Mouse (Mus musculus) stomach, embryonic 16.5 days (tissue): Measurements from ENCODE around the gene Ephx3. TPM values are rescaled to one million over a fixed set of nuclear protein-coding genes. Genes with fewer than 3 reads are reported as not detected.

ENCODE experiments used
- ATAC-seq: fragments of 200-750 bp; cut with Nextera tagmentation; 2 replicates; pipeline ENCODE4 v1.8.0; 2017; ENCODE audit warnings: moderate number of reproducible peaks, moderate TSS enrichment; ENCODE audit not compliant: insufficient read depth, low FRiP score
- H3K27ac ChIP-seq: fragments of 300-500 bp; sonication (generic); 2 replicates; pipeline ENCODE4 v1.5.1; 2014; ENCODE audit warnings: low read length
- H3K27me3 ChIP-seq: fragments of 300-500 bp; sonication (generic); 2 replicates; pipeline ENCODE4 v1.6.1; 2014; ENCODE audit warnings: low read length, control low read depth, mixed read lengths; ENCODE audit not compliant: control insufficient read depth, insufficient read depth
- H3K36me3 ChIP-seq: fragments of 300-500 bp; sonication (generic); 2 replicates; pipeline ENCODE4 v1.6.1; 2014; ENCODE audit warnings: low read length; ENCODE audit not compliant: control insufficient read depth, insufficient read depth
- H3K4me1 ChIP-seq: fragments of 300-500 bp; sonication (generic); 2 replicates; pipeline ENCODE4 v1.6.1; 2014; ENCODE audit warnings: low read length, control low read depth, mixed read lengths; ENCODE audit not compliant: control insufficient read depth, insufficient read depth
- H3K4me2 ChIP-seq: fragments of 300-500 bp; sonication (generic); 2 replicates; pipeline ENCODE4 v1.6.1; 2014; ENCODE audit warnings: low read depth, low read length, mixed read lengths
- H3K4me3 ChIP-seq: fragments of 300-500 bp; sonication (generic); replicated peaks from 2 replicates; pipeline ENCODE4 v1.5.1; 2014; ENCODE audit warnings: mild to moderate bottlenecking, low read length
- H3K9ac ChIP-seq: fragments of 300-500 bp; sonication (generic); 2 replicates; pipeline ENCODE4 v1.6.1; 2014; ENCODE audit warnings: low read length
- H3K9me3 ChIP-seq: fragments of 300-500 bp; sonication (generic); replicated peaks from 2 replicates; pipeline ENCODE4 v1.6.1; 2016; ENCODE audit warnings: low read length, control low read depth; ENCODE audit not compliant: control insufficient read depth
- WGBS: fragments of 180-500 bp; shearing (Covaris S2); extraction: QIAGEN DNeasy Blood & Tissue Kit; methylation state at CpG from one replicate; pipeline ENCODE4 v1.1.7; 2014; 5-methylcytosine and 5-hydroxymethylcytosine counted together
- polyA plus RNA-seq: library from polyadenylated mRNA; unstranded; fragments of >200 nt; fragmentation: Nextera tagmentation; extraction: Ambion mirVana; gene quantifications from 2 replicates; pipeline ENCODE4 v1.2.1, GENCODE M21; 2015

Ephx3 gene
- polyA plus RNA-seq, 1 experiment from 2014 or later: 14.4 TPM

DNA sequence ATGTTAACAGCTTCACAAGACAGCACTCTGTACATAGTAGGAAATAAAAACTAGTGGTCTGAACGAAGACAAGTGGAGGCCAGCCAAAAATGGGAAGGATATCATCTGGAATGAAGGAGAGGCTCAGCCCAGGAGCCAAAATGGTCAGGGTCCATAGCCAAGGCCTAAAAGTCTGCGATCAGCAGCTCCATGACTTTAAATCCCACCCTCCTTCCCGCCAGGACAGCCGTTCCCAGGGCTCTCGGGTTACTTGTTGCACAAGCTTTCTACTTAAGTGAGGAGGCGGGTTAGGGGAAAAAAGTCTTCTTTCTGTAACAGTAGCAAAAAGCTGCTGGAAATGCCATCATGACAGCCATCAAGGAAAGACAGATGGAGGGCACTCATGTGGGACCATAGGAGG lies 19.8 kb upstream of the Ephx3 start:
- 51% methylated on average over 6 of the region's 6 CpGs for WGBS
- peak overlapping the region; percentile 83 for H3K27ac ChIP-seq
- peaks cover 16% of the 10 kb centered on the region for H3K36me3 ChIP-seq

DNA sequence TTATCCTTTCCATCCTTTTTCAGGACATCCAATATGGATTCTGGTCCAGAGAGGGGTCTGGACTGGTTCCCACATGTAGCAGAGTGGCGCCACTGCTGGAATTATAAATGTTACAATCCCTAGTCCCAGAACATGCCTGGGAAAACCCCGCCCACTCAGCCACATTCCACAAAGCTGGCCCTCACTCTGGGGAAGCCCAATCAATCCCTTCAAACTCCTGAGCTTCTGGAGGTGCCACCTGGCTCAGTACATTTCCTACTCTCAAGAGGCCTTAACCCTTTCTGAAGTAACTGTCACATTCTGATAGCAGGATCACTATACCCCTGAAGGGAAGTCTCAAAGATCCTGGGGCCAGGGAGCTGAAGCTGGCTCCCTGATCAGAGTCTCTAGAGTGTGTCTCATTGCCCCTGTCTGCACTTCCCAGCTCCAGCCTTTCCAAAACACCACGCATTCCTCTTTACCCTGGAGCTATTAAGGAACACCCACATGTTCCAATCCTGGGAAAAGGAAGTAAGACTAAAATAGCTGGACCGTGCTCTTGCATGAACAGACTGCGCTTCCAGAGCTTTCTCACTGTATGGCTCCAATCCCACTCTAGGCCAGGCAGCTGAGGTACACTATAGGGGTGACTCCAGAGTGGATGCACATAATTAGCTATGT lies 18.4 kb upstream of the Ephx3 start:
- peak; percentile 68; the same call in 1 of the 2 replicates for ATAC-seq
- Histone ChIP-seq H3K27ac (peak overlapping the region; percentile 83), H3K27me3 (no peaks in the 10 kb centered on the region), H3K9me3 (no peaks in the 10 kb centered on the region), H3K4me2 (no peak overlapping the region), H3K9ac (0 out of 2 replicates have a peak overlapping the region, but pooled peaks have one; percentile 14), H3K4me1 (peaks cover 13% of the 10 kb centered on the region), H3K36me3 (peaks cover 11% of the 10 kb centered on the region), H3K4me3 (no peak overlapping the region)
- 52% methylated on average over 5 of the region's 5 CpGs for WGBS

More for the DNA sequence above, 19.8 kb upstream of the Ephx3 start:
- no peaks in the 10 kb centered on the region for H3K9me3 ChIP-seq
- H3K27me3 ChIP-seq: no peaks in the 10 kb centered on the region
- H3K4me3 ChIP-seq: no peak overlapping the region
- H3K4me1 ChIP-seq: peaks cover 13% of the 10 kb centered on the region
- ATAC-seq: peak; percentile 57; the same call in 1 of the 2 replicates
- H3K9ac ChIP-seq: no peak overlapping the region
- no peak overlapping the region for H3K4me2 ChIP-seq

DNA sequence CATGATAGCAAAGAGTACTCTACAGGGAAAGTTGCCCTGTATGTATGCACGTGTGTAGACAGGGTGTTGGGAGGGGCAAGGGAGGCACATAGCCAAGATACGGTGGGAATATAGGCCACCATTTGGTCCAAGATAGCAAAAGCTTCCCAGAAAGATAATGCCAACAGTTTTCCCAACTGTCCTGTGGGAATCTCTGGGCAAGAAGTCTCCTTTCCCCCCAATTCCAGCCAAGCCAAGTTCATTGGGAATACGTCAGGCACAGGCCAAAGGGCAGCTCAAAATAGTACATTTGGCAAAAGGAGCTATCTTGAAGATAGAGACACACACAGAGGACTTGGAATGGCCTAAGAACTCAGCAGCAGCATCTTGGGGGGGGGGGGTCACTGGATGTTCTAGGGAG lies 16.0 kb upstream of the Ephx3 start:
- peaks cover 14% of the 10 kb centered on the region; the same call in 1 of the 2 replicates for H3K36me3 ChIP-seq
- no peak overlapping the region for H3K4me3 ChIP-seq

DNA sequence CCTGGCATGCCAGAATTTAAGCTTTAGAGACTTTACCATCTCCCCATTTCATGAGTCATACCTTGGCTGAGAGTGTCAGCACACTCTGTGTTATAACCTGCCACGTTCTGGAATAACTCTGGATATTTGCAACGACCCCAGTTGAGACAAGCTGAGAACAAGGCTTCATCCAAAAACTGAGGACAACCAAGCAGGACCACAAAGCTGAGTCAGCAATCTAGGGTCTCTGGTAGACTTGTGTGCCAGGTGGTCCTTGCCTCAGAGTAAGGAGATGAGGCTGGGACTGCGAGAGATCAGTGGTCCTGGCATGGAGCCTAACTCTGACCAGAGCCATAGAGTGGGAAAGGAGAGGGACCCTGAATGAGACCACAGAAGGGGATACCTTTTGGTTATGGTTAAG lies 13.6 kb upstream of the Ephx3 start:
- WGBS: 86% methylated on average over 3 of the region's 3 CpGs
- Histone ChIP-seq H3K27me3 (no peaks in the 10 kb centered on the region), H3K4me2 (no peak overlapping the region), H3K36me3 (peaks cover 29% of the 10 kb centered on the region), H3K4me1 (peaks cover 3% of the 10 kb centered on the region; the same call in 1 of the 2 replicates), H3K4me3 (no peak overlapping the region), H3K9ac (no peak overlapping the region), H3K9me3 (no peaks in the 10 kb centered on the region), H3K27ac (no peak overlapping the region)
- ATAC-seq: no peak

More for the DNA sequence above, 16.0 kb upstream of the Ephx3 start:
- peaks cover 13% of the 10 kb centered on the region for H3K4me1 ChIP-seq
- no peaks in the 10 kb centered on the region for H3K9me3 ChIP-seq
- no peak overlapping the region for H3K27ac ChIP-seq
- ATAC-seq: no peak
- H3K27me3 ChIP-seq: no peaks in the 10 kb centered on the region
- H3K4me2 ChIP-seq: no peak overlapping the region
- WGBS: 81% methylated on average over 3 of the region's 3 CpGs
- H3K9ac ChIP-seq: no peak overlapping the region

DNA sequence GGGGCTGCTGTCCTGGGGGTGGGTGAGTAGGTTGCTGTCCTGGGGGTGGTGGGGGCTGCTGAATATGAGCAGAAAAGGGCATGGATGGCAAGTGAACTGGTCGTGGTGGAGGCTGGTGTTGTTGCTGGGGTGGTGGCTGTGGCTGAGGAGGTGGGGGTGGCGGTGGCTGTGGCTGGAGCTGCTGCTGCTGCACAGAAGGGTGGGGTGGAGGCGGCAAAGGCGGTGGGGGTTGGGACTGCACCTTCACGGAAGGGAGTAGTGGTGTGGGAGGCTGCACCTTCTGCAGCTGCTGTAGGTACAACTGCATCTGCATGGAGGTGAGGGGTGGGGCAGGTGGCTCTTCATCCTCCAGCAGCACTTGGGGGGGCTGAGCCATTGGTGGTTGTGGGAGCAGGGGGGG lies 11.7 kb upstream of the Ephx3 start:
- Histone ChIP-seq H3K4me1 (no peaks in the 10 kb centered on the region), H3K9ac (no peak overlapping the region), H3K27ac (no peak overlapping the region), H3K9me3 (no peaks in the 10 kb centered on the region), H3K4me3 (no peak overlapping the region), H3K27me3 (no peaks in the 10 kb centered on the region), H3K36me3 (peaks cover 38% of the 10 kb centered on the region), H3K4me2 (no peak overlapping the region)
- ATAC-seq: no peak
- WGBS: 70% methylated on average over 5 of the region's 5 CpGs

DNA sequence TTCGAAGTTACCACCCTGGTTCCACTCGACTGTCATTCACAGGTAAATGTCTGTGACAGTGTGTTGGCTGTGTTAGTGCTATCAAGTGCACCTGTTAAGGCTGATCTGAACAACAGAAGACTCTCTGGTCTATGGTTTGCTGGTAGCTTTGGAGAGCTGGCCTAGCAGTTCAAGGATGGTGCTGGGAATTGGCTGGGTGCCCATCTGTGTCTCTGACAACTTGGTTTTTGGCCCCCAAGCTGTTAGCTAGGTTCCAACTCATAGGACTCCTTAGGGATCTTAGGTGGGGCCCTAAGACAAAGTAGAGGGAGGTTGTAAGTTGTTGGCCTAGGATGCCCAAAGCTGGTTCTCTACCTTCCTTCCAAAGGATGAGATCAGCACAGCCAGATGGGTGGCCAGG lies 10.4 kb upstream of the Ephx3 start:
- 82% methylated on average over 2 of the region's 2 CpGs for WGBS

DNA sequence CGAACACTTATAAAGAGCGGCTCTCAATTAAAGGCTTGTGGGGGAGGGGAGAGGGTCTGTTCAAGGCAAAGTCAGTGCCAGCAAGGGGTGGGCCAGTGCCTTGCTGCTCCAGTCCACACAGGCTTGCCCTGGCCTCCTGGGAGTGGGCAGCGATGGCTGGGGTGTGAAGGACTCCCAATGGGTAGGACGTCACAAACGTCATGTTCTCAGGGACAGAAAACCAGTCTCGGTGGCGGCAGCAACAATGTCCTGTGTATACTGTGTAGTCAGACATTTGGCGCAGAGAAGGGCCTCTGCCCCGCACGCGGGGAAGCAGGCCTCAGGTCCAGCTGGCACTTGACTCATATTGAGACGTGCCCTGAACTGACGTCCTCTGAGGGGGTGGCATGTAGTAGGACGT lies 7.8 kb upstream of the Ephx3 start:
- Histone ChIP-seq H3K36me3 (peaks cover 34% of the 10 kb centered on the region), H3K9ac (no peak overlapping the region), H3K4me2 (no peak overlapping the region), H3K27me3 (no peaks in the 10 kb centered on the region), H3K9me3 (no peaks in the 10 kb centered on the region), H3K27ac (no peak overlapping the region), H3K4me3 (no peak overlapping the region), H3K4me1 (no peaks in the 10 kb centered on the region)
- ATAC-seq: no peak
- WGBS: 88% methylated on average over 14 of the region's 14 CpGs

More for the DNA sequence above, 10.4 kb upstream of the Ephx3 start:
- Histone ChIP-seq H3K27me3 (no peaks in the 10 kb centered on the region), H3K4me2 (no peak overlapping the region), H3K36me3 (peaks cover 41% of the 10 kb centered on the region), H3K9ac (no peak overlapping the region), H3K4me1 (no peaks in the 10 kb centered on the region), H3K9me3 (no peaks in the 10 kb centered on the region), H3K4me3 (no peak overlapping the region), H3K27ac (no peak overlapping the region)
- ATAC-seq: no peak

DNA sequence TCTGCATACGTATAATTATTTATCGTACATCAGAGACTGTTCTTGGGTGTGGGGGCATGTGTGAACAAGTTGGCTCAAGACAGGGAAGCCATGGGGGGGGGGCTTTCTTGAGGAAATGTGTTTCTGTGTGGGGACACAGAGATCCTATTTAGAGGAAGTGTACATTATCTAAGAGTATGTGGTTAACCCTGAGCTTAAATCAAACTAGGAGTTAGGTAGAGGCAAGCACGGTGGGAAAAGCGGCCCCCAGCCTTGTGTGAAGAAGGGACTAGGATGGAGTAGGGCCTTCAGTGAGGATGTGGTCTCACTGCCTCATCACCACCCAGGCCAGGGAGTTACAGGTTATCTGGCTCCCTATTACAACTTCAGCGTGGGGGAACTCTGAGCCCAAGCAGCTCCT lies 6.4 kb upstream of the Ephx3 start:
- Histone ChIP-seq H3K9ac (no peak overlapping the region), H3K36me3 (peaks cover 29% of the 10 kb centered on the region), H3K9me3 (no peaks in the 10 kb centered on the region), H3K27me3 (no peaks in the 10 kb centered on the region), H3K4me2 (no peak overlapping the region), H3K4me3 (no peak overlapping the region), H3K27ac (no peak overlapping the region), H3K4me1 (no peaks in the 10 kb centered on the region)
- 84% methylated on average over 5 of the region's 5 CpGs for WGBS
- no peak for ATAC-seq

DNA sequence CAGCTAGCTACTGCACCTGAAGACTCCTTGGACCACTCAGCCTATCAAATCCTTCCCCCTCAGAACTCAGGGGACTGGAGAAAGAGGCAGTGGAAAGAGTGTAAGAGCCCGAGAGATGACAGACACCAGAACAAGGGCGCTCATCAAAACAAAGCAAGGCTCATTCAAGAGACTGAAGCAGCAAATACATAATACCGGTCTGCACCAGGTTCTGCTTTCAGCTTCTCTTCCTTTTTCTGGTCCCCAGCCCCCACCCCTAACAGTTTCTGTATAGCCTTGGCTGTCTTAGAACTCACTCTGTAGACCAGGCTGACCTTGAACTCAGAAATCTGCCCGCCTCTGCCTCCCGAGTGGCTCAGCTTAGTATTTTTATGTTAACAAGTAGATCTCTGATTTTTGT lies 3.7 kb upstream of the Ephx3 start:
- no peak overlapping the region for H3K4me2 ChIP-seq
- peaks cover 15% of the 10 kb centered on the region for H3K4me1 ChIP-seq
- H3K9me3 ChIP-seq: no peaks in the 10 kb centered on the region
- no peak overlapping the region for H3K9ac ChIP-seq
- 86% methylated on average over 5 of the region's 5 CpGs for WGBS
- peaks cover 14% of the 10 kb centered on the region; the same call in 1 of the 2 replicates for H3K36me3 ChIP-seq
- ATAC-seq: no peak
- no peak overlapping the region for H3K4me3 ChIP-seq
- no peak overlapping the region for H3K27ac ChIP-seq
- H3K27me3 ChIP-seq: peaks cover 4% of the 10 kb centered on the region; the same call in 1 of the 2 replicates
